Mouse (Mus musculus): Measurements from ENCODE around the gene Wbp2nl.

- TF ChIP-seq CTCF (IDR thresholded peaks at IDR 0.05; ENCODE audit: low read depth) (no peak), EP300 (IDR thresholded peaks at IDR 0.05; ENCODE audit: low read depth) (no peak)
Observed at GRCm38 (mm10) chr15:82308416-82308815, 9.7 kb downstream of the Wbp2nl start.

All from liver, postnatal 0 days (tissue).